Mouse (Mus musculus): ENCODE measurements around the gene Zfand2b. TPM values are rescaled to one million over a fixed set of nuclear protein-coding genes. Genes with fewer than 3 reads are reported as not detected.

Gene Zfand2b
- total RNA-seq, 4 experiments from 2014 or later = 27.2 to 29.4 (median 28.0) TPM

DNA sequence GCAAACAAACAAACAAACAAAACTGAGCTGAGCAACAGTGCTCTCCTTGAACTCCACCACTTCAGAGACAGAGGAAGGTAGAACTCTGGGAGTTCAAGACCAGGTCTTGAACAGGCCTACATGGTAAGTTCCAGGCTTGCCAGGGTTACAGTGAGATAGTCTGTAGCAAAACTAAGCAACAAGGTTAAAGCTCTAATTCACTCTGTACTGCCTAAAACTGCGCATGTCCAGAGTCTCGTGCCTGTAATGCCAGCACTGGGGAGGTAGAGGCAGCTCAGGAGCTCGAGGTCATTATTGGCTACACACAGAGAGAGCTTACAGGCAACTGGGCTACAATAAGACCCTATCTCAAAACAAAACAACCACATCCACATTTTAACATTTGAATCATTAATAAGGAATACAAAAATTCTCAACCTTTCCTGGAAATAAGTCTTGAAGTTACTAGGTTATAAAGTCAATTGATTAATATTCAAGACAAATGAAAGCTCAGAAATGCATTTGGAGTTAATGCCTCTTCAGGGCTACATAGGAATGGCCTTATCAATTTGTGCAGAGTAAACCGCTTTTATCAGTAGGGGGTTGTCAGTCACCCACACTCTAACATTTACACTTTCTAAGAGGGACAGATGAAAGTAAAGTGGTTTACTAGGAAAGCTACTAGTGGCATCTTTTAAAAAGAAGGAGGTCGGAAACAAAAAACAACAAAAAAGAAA lies 8.7 kb upstream of the Zfand2b start:
- no peak for DNase-seq (ENCODE audit: low spot score in 2 of 2)

DNA sequence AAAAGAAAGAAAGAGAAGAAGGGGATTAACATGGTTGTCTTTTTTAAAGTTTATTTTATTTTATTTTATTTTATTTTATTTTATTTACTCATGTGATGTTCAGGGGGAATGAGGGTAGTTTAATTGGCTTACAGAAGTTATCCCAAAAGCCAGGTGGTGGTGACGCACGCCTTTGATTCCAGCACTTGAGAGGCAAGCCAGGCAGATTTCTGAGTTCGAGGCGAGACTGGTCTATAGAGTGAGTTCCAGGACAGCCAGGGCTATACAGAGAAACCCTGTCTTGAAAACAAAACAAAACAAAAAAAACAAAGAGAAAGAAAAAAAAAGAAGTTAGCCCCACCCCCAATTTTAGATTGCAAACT lies 8.2 kb upstream of the Zfand2b start:
- DNase-seq (ENCODE audit: low spot score in 2 of 2) = no peak

DNA sequence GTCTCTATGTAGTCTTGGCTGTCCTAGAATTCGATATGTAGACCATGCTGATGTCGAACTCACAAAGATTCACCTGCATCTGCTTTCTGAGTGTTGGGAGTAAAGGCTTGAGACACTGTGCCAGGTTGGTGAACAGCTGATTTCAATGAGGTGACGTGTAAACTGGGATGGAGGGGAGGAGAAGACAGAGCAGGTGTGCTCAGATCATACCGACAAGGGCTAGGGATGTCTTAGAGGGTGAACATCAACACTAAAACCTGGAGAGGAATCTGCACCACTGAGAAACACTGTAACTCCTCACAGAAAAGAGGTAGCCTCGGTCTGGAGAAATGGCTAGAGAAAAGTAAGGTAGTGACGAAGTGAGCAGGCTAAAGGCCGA lies 364 bp upstream of the Zfand2b start:
- DNase-seq (ENCODE audit: low spot score in 2 of 2) = no peak

DNA sequence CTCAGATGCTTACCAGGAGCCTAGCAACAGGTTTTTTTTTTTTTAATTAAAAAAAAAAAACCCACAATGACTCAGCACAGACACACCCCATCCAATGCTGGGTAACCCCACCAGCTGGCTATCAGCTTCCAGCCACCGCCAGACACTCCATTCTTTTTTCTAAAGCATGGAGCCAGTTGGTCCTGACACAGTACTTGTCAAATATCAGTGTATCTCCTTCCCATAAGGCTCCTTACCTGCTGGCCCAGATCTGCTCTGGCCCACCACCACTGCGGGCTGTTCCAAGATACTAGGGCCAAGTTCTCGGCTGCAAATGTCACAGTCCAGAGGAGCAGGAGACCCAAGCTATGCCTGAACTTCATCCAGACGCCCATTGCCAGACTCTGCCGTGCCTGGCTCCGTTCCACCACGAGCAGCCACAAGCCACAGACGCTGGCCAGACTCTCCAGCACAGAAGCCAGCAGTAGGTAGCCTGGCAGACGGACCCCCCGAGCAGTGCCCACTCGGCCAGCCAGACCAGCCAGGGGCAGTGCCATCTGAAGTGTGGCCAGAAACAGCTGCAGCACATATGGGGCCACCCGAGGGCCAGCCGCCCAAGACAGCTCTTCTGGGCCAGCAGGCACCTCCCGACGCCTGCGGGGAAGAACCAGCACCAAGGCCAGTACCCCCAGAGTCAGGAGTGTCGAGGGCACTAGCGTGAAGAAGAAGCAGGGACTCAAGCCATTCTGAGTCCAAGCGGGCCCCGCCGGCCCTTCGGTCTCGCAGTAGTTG lies 11.1 kb downstream of the Zfand2b start:
- peak in 1 of 2 experiments; percentile 45 for DNase-seq (ENCODE audit: low spot score in 2 of 2)

DNA sequence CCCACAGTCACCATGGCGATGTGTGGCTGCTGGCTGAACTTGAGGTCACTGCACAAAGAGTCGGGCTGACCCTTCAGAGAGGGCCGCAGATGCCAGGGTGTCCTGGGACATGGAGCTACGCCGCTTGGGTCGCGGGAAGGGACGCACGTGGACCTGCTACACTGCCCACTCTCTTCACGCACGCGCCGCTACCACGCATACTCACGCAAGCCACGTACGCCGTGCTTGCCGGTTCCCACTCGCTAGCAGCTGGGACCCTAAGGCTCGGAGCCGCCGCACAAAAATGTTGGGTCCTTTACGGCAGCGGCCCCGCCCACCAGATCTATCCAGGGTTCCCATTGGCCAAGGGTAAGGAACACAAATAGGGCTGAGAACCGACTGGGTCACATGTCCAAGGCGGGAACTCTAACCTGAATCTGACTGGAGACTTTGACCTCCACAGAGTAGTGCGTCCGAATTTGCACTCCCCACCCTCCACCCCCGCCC lies 11.7 kb downstream of the Zfand2b start, which contains the start of gene Abcb6:
Gene Abcb6 (minus strand): TSS at position 288 of the 486 bp plus-strand sequence.
- DNase-seq (ENCODE audit: low spot score in 2 of 2) = peak; percentile 76 to 94

DNA sequence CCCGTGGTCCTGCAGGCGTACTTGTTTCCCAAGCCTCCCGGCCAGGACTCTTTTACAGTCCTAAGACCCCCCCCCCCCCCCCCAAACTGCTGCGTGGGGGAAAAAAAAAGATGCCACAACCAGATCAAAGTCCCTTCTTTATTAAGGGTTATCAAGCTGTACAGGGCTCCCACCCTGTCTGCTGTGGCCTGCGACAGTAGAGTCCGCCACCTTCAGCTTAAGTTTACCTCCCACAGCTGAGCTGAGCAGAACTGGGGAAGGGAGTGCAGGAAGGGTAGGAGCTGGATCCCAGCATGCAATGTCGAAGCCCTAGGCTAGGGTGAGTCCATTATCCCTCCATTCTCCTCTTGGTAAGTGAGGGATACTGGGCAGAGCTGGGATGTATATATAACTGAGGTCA lies 12.3 kb downstream of the Zfand2b start:
- no peak for DNase-seq (ENCODE audit: low spot score in 2 of 2)

DNA sequence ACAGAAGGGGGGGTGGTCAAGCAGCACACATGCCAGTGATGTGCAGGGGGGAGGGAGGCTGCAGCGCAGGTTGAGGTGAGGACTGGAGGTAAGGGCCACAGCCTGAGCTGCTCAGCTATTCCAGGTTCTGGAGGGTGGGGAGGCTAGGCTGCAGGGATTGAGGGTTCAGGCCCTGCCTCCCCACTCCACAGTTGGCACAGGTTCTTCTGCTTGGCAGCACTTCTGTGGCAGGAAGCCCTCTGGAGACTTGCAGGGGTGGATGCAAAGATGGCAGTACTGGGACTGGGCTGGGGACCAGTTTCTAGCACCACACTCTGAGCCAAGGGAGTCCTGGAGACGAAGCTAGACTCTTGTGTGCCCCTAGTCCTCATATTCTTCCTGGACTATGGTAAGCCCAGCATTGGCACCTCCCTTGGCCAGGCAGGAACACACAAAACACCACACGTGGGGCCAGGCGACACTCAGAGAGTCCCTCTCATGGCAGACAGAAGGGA lies 13.0 kb downstream of the Zfand2b start:
- DNase-seq (ENCODE audit: low spot score in 2 of 2) = no peak

DNA sequence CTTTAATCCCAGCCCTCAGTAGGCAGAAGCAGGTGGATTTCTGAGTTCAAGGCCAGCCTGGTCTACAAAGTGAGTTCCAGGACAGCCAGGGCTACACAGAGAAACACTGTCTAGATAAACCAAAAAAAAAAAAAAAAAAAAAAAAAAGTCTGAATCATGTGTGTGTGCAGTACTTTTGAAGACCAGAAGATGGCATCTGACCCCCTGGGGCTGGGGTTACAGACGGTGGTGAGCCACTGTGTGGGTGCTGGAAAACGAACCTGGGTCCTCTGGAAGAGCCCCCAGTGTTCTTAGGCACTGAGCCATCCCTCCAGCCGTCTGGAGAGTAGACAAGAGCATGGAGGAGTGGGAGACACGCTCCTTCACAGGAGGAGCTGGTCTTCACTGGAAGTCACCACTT lies 13.7 kb downstream of the Zfand2b start:
- DNase-seq (ENCODE audit: low spot score in 2 of 2) = no peak

DNA sequence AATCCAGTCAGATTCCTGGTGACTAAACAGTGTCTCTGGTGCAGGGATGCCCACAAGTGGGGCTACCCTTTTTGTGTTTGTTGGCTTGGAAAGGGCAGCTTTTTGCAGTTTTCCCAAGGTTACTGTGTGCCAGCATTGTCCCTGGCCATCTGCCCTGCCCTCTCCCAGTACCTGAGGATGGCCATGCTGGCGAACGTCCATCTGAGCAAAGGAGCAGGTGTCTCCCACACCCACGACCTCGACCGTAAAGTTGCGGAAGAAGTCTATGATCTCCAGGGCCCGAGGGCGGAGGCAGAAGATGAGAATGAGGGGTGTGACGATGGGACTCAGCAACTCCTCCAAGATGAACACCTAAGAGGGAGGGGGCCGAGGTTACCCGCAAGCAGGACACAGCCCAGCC lies 17.0 kb downstream of the Zfand2b start:
- no peak for DNase-seq (ENCODE audit: low spot score in 2 of 2)

DNA sequence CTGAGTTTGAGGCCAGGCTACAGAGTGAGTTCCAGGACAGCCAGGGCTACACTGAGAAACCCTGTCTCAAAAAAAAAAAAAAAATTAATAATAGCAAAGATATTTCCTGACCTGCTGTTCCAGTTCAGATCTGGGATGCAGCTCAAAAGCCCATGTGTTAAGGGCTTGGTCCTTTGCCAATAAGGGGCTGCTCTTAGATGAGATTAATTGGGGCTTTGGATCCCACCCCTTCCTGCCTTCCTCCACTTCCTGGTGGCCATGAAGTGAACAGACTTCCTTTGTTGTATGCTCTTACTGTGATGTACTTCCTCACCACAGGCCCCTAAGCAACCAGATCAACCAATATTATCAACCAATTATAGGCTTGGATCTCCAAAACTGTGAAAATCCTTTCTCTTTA lies 18.7 kb downstream of the Zfand2b start:
- DNase-seq (ENCODE audit: low spot score in 2 of 2) = no peak

DNA sequence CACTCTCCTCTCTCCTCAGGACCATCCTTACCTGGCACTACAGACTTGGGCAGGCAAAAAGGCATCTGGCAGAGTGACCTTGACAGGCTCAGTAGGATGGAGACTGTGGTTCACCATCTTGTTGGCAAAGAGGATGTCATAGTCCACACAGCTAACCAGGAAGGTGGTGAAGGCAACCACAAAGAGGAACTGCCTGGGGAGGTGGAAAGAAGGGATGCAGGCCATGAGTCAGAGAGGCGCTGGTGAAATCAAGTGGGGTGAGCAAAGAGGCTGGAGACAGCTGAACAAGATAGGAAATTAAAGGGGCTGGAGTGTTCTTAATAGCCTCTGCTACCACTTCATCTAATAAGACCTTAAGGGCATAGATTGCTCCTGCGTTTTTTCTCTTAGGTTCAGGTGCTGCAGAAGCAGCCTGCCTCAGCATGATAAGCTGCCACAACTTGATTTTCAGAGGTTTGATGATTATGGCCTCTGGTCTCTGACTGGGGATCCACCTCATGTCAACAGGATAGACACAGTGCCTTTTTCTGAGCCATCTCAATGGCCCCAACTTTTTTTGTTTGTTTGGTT lies 19.6 kb downstream of the Zfand2b start:
- no peak for DNase-seq (ENCODE audit: low spot score in 2 of 2)

DNA sequence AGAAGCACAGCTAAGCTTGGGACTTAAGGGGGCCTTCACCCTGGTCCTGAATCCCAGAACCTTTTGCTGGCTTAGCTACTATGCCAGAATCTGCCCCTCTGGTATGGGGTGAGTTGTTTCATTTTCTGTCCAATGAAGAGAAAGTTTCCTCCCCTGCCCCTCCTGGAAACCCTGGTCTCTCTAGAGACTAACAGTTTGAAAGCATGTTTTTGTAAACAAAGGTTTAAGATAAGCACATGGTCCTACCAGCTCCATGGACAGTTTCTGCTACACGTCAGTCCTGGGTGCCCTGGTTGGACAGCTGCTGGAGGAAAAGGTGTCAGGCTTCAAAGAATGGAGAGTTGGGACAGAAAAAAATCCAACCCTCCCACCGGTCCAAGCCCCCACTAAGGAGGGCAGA lies 22.1 kb downstream of the Zfand2b start:
- DNase-seq (ENCODE audit: low spot score in 2 of 2) = no peak

DNA sequence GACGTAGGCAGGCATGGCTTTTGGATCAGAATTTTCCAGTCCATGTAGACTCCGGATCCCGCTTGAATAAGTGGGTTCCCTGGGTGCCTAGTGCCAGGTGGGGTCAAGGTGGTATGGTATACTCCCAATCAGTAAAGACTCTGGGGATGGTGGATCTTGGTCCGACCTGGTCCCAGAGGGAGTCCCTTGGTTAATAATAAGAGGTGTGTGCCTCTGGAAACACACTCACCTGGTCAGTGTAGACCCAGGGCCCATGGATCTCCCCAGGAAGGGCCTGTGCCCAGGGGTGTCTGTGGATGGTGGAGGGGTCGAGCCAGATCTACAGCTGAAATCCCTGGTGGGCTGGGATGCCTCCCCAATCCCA lies 22.8 kb downstream of the Zfand2b start:
- DNase-seq (ENCODE audit: low spot score in 2 of 2) = no peak

DNA sequence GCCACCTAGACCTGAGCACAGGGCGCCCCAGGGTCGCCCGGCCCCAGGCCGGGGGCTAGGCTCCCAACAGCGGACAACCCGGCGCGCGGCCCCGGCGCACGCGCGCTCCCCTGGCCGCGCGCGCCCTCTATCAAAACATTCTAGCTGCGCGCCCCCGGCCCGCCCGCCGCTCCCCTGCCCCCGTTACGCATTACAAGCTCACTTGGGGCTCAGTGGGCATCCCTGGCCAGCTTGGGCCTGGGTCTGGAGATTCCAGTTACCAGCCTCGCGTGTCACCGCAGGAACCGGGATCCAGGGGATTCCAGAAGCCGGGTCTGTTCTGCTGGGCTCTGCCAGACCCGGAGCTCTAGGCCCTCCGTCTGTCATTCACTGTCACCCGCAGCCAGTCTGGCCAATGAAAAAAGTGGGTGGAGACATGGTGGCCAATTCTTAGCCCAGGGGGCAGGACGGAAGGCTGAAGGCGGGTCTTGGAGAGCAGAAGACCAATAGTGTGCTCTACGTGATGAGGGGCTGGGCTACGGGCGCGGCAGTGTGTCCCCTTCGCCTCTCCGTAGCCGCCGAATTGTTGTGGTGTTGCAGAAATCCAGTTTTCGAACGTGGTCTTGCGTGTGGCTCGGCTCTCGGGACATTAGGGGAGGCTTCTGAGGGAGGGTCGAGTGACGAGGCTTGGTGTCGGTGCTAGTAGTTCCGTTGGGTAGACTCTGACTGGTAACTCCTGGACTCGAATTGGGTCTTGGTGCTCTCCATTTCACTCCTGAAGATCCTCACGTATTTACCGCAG lies 23.4 kb downstream of the Zfand2b start, which contains the start of the genes Ankzf1 and Atg9a:
Gene Ankzf1 (plus strand): TSS at position 530 of the 781 bp plus-strand sequence.
Gene Atg9a (minus strand): TSS at position 575 of the 781 bp plus-strand sequence.
- DNase-seq (ENCODE audit: low spot score in 2 of 2) = peak; percentile 86 to 99

DNA sequence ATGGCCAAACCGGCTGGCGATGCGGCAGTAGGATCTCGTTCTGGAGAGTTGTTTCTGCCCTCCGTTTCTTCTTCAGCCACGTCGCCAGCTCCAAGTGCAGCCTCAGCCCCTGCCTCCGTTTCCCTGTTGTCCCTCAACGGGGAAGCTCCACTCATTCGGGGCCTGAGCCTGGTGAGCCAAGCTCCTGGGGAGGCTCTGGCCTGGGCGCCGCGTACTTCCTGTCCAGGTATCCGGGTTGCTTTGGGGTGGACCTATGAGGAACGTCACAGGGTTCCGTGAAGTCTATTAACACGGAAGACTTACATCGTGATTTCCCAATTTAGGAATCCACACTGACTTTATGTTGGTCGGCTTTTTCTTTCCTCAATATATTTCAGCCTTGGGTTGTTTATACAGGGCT lies 24.0 kb downstream of the Zfand2b start:
- no peak for DNase-seq (ENCODE audit: low spot score in 2 of 2)

DNA sequence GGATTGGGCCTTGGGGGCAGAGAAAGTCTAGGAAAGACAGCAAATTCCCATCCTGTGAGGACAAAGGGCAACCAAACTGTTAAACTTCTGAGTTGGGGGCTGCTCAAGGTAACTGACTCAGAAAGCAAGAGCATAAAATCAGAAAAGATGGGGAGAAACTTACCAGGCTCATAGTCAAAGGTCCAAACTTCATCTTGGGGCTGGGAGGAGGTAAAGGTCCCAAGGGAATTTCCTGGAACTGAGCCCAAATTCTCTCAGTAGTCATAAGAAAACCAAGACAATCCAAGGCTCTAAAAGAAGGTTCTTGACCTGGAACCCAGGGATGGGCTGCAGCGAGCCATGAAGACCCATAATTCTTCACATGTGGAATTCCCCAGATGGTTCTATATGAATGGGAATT lies 32.8 kb downstream of the Zfand2b start:
- no peak for DNase-seq (ENCODE audit: low spot score in 2 of 2)

DNA sequence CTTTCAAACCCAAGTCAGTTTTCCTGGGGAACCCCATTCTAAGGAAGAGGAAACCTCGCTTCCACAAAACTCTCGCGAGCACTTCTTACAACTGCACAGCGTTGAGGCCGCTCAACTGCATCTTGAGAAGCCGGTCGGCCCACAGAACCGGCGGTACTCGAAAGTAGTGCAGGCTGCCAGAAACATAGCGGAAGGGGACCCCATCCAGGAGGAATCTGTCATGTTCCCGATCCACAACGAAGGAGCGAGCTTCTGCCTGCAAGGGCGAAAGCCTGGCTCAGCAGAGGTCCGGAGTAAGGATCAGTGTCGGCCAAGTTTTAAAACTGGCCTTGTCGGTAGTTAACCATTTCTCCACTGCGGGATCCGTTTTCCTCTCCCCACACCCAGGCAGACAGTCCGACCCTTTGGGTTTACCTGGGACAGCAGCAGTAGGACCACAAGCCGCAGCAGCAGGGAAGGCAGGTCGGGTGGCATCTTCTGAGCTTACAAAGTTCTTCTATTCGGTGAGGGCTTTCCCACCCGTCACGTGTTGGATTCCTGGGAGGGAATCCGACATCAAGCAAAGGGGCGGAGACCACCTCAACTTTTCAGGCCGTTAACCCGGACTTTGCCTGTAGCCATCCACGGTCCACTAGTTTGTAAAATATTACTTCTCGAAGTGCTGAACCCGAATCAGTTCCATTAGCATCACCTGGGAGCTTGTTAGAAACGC lies 40.7 kb downstream of the Zfand2b start:
- no peak for DNase-seq (ENCODE audit: low spot score in 2 of 2)

DNA sequence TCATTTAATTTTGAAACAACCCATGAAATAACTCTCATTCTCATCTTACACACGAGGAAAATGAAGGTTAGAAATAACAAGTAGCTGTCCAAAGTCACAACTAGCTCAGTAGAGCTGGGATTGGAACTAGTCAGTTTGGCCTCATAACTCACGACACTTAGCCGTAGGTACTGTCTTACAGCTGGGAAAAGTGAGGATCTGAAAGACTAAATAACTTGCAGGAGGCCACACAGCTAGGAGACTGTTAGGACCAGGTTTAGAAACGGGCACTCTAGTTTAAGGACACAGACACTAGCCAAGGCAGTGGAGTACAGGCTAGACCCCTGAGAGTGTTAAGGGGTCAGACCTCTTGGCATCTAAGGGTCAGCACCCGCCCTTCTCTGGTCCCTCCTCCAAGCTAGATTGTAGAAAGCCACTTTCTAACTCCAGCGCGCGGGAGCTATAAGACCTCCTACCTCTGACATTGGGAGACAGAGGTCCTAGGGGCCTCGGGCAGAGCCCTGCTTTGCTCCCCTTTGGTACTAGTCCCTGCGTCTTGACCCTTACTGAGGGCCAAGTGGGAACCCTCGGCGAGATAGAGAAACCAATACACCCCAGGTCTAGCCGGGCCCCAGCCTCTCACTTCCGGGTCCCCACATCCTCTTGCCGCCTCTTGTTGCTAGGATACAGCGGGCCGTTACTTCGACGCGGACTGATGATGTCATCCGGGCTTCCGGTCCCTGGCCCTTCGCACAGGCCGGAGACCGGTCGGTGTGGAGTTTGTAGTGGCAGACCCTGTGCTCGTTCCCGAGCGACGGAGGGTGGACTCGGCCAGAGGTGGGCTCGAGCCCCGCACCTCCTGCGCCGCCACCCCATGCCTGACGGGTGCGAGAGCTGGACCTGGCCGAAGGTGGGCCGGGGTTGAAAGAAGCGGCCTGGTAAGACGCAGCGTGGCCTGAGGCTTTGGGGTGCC lies 42.0 kb downstream of the Zfand2b start, which contains the start of the genes Glb1l and Stk16:
Gene Glb1l (minus strand): TSS at position 678 of the 952 bp plus-strand sequence.
Gene Stk16 (plus strand): TSS at position 703 of the 952 bp plus-strand sequence.
- DNase-seq (ENCODE audit: low spot score in 2 of 2) = peak; percentile 94 to 95

DNA sequence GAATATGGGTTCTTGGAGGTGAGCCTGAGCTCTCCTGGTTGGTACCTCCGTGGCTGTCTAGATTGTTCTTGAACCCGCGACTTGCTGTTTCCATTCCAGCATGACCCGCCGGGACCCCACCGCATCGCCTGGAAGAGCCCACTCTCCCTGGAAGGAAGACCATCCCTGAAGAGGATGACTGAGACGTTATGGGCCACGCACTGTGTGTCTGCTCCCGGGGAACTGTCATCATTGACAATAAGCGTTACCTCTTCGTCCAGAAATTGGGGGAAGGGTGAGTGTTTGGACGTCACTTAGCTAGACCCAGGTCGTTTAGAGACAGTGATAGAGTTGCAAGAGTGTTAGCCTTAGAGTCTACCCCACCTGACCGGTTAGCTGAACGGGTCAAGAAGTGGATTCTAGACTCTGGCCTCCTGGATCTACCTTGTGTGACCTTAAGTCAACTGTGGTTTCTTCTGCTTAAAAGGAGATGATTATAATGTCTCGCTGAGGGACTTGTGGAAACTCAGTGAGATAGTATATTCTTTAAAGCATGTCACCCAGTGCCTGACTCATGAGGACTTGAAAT lies 42.8 kb downstream of the Zfand2b start:
- DNase-seq (ENCODE audit: low spot score in 2 of 2) = no peak
